Mouse (Mus musculus): ENCODE data around the gene Nfil3. TPM values are rescaled to one million over a fixed set of nuclear protein-coding genes. Genes with fewer than 3 reads are reported as not detected.

Gene Nfil3
- polyA plus RNA-seq, 1 experiment = 1.6 TPM

GRCm38 (mm10) chr13:52976510-52977220 lies 4.2 kb downstream of the Nfil3 start:
- no peaks in the 10 kb centered on the region for H3K36me3 ChIP-seq (ENCODE audit: control insufficient read depth, insufficient read depth, low read length)
- H3K27me3 ChIP-seq (ENCODE audit: control insufficient read depth, insufficient read depth, low read length) = peaks cover 5% of the 10 kb centered on the region; the same call in 1 of the 2 replicates
- TF ChIP-seq POLR2A (IDR thresholded peaks at IDR 0.05; ENCODE audit: control insufficient read depth, low read depth, low read length) (no peak), CTCF (IDR thresholded peaks at IDR 0.05; ENCODE audit: control insufficient read depth, insufficient read depth, insufficient replicate concordance, low read depth, low read length) (no peak)
- no peak overlapping the region for H3K27ac ChIP-seq (ENCODE audit: control insufficient read depth, insufficient read depth, low read depth, low read length)
- peaks cover 16% of the 10 kb centered on the region for H3K4me1 ChIP-seq (ENCODE audit: control insufficient read depth, insufficient read depth, low read length)
- no peak overlapping the region for H3K4me3 ChIP-seq (ENCODE audit: control insufficient read depth, low read depth, low read length)

DNA sequence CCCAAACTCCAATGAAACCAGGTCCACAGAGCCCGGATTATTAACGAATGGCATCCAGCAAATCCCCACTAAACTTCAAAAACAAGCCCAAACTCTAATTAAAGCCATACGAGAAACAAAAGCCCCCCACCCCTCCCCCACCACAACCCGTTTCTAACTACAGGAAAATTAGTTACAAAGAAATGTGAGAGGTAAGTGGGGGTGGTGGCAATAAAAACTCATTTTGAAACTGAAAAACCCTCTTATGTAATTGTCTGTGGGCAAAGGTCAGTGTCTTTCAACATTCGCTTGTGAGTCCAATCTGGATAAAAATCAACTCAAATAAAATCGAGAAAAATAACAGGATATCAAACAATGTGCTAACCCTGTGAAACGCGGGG lies 4.8 kb downstream of the Nfil3 start:
- Histone ChIP-seq H3K4me1 (ENCODE audit: control insufficient read depth, insufficient read depth, low read length) (peaks cover 16% of the 10 kb centered on the region), H3K4me3 (ENCODE audit: control insufficient read depth, low read depth, low read length) (no peak overlapping the region)
- no peak for TF ChIP-seq CTCF (IDR thresholded peaks at IDR 0.05; ENCODE audit: control insufficient read depth, insufficient read depth, insufficient replicate concordance, low read depth, low read length)

GRCm38 (mm10) chr13:52974676-52975075 lies 6.2 kb downstream of the Nfil3 start:
- Histone ChIP-seq H3K27me3 (ENCODE audit: control insufficient read depth, insufficient read depth, low read length) (no peaks in the 10 kb centered on the region), H3K4me1 (ENCODE audit: control insufficient read depth, insufficient read depth, low read length) (peaks cover 8% of the 10 kb centered on the region), H3K36me3 (ENCODE audit: control insufficient read depth, insufficient read depth, low read length) (no peaks in the 10 kb centered on the region), H3K4me3 (ENCODE audit: control insufficient read depth, low read depth, low read length) (no peak overlapping the region), H3K27ac (ENCODE audit: control insufficient read depth, insufficient read depth, low read depth, low read length) (no peak overlapping the region)
- TF ChIP-seq CTCF (IDR thresholded peaks at IDR 0.05; ENCODE audit: control insufficient read depth, insufficient read depth, insufficient replicate concordance, low read depth, low read length) (no peak), POLR2A (IDR thresholded peaks at IDR 0.05; ENCODE audit: control insufficient read depth, low read depth, low read length) (no peak)

More for the DNA sequence above, 4.8 kb downstream of the Nfil3 start:
- Histone ChIP-seq H3K36me3 (ENCODE audit: control insufficient read depth, insufficient read depth, low read length) (no peaks in the 10 kb centered on the region), H3K27me3 (ENCODE audit: control insufficient read depth, insufficient read depth, low read length) (peaks cover 2% of the 10 kb centered on the region; the same call in 1 of the 2 replicates), H3K27ac (ENCODE audit: control insufficient read depth, insufficient read depth, low read depth, low read length) (no peak overlapping the region)

DNA sequence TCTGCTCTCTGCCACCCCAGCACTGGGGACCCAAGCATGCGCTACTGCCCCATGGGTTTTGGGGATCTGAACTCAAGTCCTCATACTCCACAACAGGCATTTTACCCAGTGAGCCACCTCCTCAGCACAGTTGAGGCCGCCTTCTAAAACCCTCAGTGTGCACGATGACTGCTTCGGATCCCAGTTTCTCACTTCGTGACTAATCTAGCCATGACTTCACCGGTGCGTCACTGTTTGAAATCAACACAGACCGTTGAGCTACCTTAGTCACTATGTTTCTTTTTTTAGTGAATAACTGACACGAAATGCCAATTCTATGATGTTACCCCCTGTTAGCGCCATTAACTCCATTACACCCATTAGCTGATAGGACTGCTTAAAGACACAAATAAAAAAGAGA lies 7.4 kb downstream of the Nfil3 start:
- TF ChIP-seq CTCF (IDR thresholded peaks at IDR 0.05; ENCODE audit: control insufficient read depth, insufficient read depth, insufficient replicate concordance, low read depth, low read length) = no peak
- TF ChIP-seq POLR2A (IDR thresholded peaks at IDR 0.05; ENCODE audit: control insufficient read depth, low read depth, low read length) = no peak
- H3K4me1 ChIP-seq (ENCODE audit: control insufficient read depth, insufficient read depth, low read length) = peaks cover 5% of the 10 kb centered on the region
- no peak overlapping the region for H3K27ac ChIP-seq (ENCODE audit: control insufficient read depth, insufficient read depth, low read depth, low read length)
- no peaks in the 10 kb centered on the region for H3K36me3 ChIP-seq (ENCODE audit: control insufficient read depth, insufficient read depth, low read length)
- no peak overlapping the region for H3K4me3 ChIP-seq (ENCODE audit: control insufficient read depth, low read depth, low read length)
- H3K27me3 ChIP-seq (ENCODE audit: control insufficient read depth, insufficient read depth, low read length) = no peaks in the 10 kb centered on the region

- H3K27ac ChIP-seq (ENCODE audit: control insufficient read depth, insufficient read depth, low read depth, low read length) = no peak overlapping the region
- H3K4me1 ChIP-seq (ENCODE audit: control insufficient read depth, insufficient read depth, low read length) = no peaks in the 10 kb centered on the region; the same call in 1 of the 2 replicates
- TF ChIP-seq POLR2A (IDR thresholded peaks at IDR 0.05; ENCODE audit: control insufficient read depth, low read depth, low read length) (no peak), CTCF (IDR thresholded peaks at IDR 0.05; ENCODE audit: control insufficient read depth, insufficient read depth, insufficient replicate concordance, low read depth, low read length) (no peak)
- no peaks in the 10 kb centered on the region for H3K27me3 ChIP-seq (ENCODE audit: control insufficient read depth, insufficient read depth, low read length)
- H3K4me3 ChIP-seq (ENCODE audit: control insufficient read depth, low read depth, low read length) = no peak overlapping the region
- H3K36me3 ChIP-seq (ENCODE audit: control insufficient read depth, insufficient read depth, low read length) = no peaks in the 10 kb centered on the region
These were observed 8.2 kb downstream of the Nfil3 start for GRCm38 (mm10) chr13:52972626-52973025.

DNA sequence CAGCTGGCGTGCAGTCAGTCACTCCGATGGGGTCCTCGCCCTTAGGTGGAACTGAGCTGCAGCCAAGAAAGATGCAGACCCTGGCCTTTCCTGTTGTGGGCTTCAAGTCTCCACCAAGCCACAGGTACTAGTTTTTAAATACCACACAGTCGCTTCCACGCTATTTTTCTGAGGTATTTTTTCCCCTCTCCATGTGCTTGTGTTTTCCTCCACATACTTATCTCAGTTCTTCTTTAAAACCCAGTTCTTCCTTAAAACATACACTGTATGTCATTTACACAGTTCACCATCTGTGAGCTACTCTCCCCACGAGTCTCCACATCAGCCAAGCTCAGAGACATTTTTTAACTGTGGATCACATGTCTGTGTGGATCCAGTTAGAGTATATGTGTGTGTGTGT lies 10.0 kb downstream of the Nfil3 start:
- H3K36me3 ChIP-seq (ENCODE audit: control insufficient read depth, insufficient read depth, low read length) = no peaks in the 10 kb centered on the region
- TF ChIP-seq POLR2A (IDR thresholded peaks at IDR 0.05; ENCODE audit: control insufficient read depth, low read depth, low read length) (no peak), CTCF (IDR thresholded peaks at IDR 0.05; ENCODE audit: control insufficient read depth, insufficient read depth, insufficient replicate concordance, low read depth, low read length) (no peak)
- H3K27me3 ChIP-seq (ENCODE audit: control insufficient read depth, insufficient read depth, low read length) = no peaks in the 10 kb centered on the region
- no peak overlapping the region for H3K27ac ChIP-seq (ENCODE audit: control insufficient read depth, insufficient read depth, low read depth, low read length)
- H3K4me3 ChIP-seq (ENCODE audit: control insufficient read depth, low read depth, low read length) = no peak overlapping the region
- H3K4me1 ChIP-seq (ENCODE audit: control insufficient read depth, insufficient read depth, low read length) = no peaks in the 10 kb centered on the region; the same call in 1 of the 2 replicates

GRCm38 (mm10) chr13:52962922-52963321 lies 18.0 kb downstream of the Nfil3 start:
- Histone ChIP-seq H3K4me1 (ENCODE audit: control insufficient read depth, insufficient read depth, low read length) (no peaks in the 10 kb centered on the region), H3K36me3 (ENCODE audit: control insufficient read depth, insufficient read depth, low read length) (no peaks in the 10 kb centered on the region), H3K4me3 (ENCODE audit: control insufficient read depth, low read depth, low read length) (no peak overlapping the region), H3K27ac (ENCODE audit: control insufficient read depth, insufficient read depth, low read depth, low read length) (no peak overlapping the region), H3K27me3 (ENCODE audit: control insufficient read depth, insufficient read depth, low read length) (no peaks in the 10 kb centered on the region)
- TF ChIP-seq POLR2A (IDR thresholded peaks at IDR 0.05; ENCODE audit: control insufficient read depth, low read depth, low read length) = no peak
- no peak for TF ChIP-seq CTCF (IDR thresholded peaks at IDR 0.05; ENCODE audit: control insufficient read depth, insufficient read depth, insufficient replicate concordance, low read depth, low read length)

All from testis, adult 2 months (tissue).